Comparison of ENCODE assay signal across 8 mouse cellular contexts in the genomic region with DNA sequence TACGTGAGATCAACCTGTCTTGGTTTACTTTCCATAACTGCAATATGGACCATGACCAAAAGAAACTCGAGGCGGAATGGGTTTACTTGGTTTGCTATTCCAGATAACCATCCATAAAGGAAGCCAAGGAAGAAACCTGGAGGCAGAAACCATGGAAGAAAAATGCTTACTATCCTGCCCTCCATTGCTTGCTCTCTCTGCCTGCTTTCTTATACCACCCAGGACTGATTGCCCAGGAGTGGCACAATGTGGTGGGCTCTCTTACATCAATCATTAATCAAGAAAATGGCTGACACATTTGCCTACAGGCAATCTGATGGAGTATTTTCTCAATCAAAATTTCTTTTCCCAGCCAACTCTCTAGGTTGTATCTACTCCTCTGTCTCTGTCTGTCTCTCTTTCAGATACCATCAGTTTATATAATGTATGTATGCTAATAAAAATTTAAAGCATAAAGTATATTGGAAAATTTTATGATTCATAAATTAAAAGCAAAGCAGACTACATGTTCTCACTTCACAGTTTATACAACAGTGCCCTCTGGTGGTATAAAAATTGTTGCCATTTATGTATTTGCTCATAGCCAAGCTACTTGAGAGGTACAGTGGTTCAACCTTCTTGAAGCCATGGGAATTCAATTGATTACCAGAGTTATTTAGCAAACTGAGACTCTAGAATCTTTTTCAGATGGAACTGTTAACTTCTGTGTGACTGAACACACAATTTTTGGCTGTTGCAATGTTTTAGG.
A peak's percentile ranks its signal among the peaks of the same experiment; 100 is the strongest.
DNase-seq lines count a peak whose midpoint lies in the region; ATAC-seq and TF ChIP-seq lines count a peak whose summit lies in the region.

No protein-coding gene starts in this region.

- H3K9ac ChIP-seq in hindbrain, embryonic 13.5 days = no peak overlapping the region
- no peak overlapping the region for H3K9ac ChIP-seq in midbrain, embryonic 13.5 days (replicated peaks)
- H3K9ac ChIP-seq in intestine, embryonic 15.5 days = no peak overlapping the region

- H3K36me3 ChIP-seq in hindbrain, embryonic 13.5 days = no peaks in the 10 kb centered on the region
- no peaks in the 10 kb centered on the region for H3K36me3 ChIP-seq in midbrain, embryonic 13.5 days
- H3K36me3 ChIP-seq in intestine, embryonic 15.5 days = no peaks in the 10 kb centered on the region

- H3K4me3 ChIP-seq in left cerebral cortex, adult 2 months = no peak overlapping the region
- H3K4me3 ChIP-seq in hindbrain, embryonic 13.5 days = no peak overlapping the region
- H3K4me3 ChIP-seq in midbrain, embryonic 13.5 days (replicated peaks) = no peak overlapping the region
- no peak overlapping the region for H3K4me3 ChIP-seq in intestine, embryonic 15.5 days (replicated peaks)

- WGBS in hindbrain, embryonic 13.5 days = 82% methylated on average over 3 of the region's 3 CpGs
- WGBS in midbrain, embryonic 13.5 days = 82% methylated on average over 3 of the region's 3 CpGs
- 68% methylated on average over 3 of the region's 3 CpGs for WGBS in intestine, embryonic 15.5 days

- intact Hi-C loops in left cerebral cortex, adult 2 months (cut with DNase I) = loop anchor here (5.0 kb wide), 4 partner anchors 68 to 328 kb away; partner anchors contain the start of genes Ankrd42, Ddias and Prcp
- intact Hi-C loops in left cerebral cortex, postnatal 36 days (cut with DNase I) = loop anchor here (5.0 to 10.0 kb wide), 4 partner anchors 68 to 220 kb away; partner anchors contain the start of genes Ddias, Prcp and Rab30

- H3K4me1 ChIP-seq in hindbrain, embryonic 13.5 days (replicated peaks) = no peaks in the 10 kb centered on the region
- H3K4me1 ChIP-seq in midbrain, embryonic 13.5 days (replicated peaks) = no peaks in the 10 kb centered on the region; the same call in 1 of the 2 replicates
- H3K4me1 ChIP-seq in intestine, embryonic 15.5 days (replicated peaks) = no peaks in the 10 kb centered on the region

- peak; percentile 93 for TF ChIP-seq CTCF in left cerebral cortex, adult 2 months (IDR thresholded peaks at IDR 0.05)

- ATAC-seq in hindbrain, embryonic 13.5 days (ENCODE audit: low FRiP score) = peak; percentile 74; the same call in 1 of the 2 replicates
- ATAC-seq in midbrain, embryonic 13.5 days = peak; percentile 71
- ATAC-seq in intestine, embryonic 15.5 days = no peak

- H3K4me2 ChIP-seq in hindbrain, embryonic 13.5 days = no peak overlapping the region
- no peak overlapping the region for H3K4me2 ChIP-seq in midbrain, embryonic 13.5 days (replicated peaks)
- H3K4me2 ChIP-seq in intestine, embryonic 15.5 days (replicated peaks) = no peak overlapping the region

- H3K27me3 ChIP-seq in hindbrain, embryonic 13.5 days = no peaks in the 10 kb centered on the region
- peaks cover 10% of the 10 kb centered on the region; the same call in 1 of the 2 replicates for H3K27me3 ChIP-seq in midbrain, embryonic 13.5 days
- no peaks in the 10 kb centered on the region for H3K27me3 ChIP-seq in intestine, embryonic 15.5 days (replicated peaks)

- no peaks in the 10 kb centered on the region for H3K9me3 ChIP-seq in hindbrain, embryonic 13.5 days
- H3K9me3 ChIP-seq in midbrain, embryonic 13.5 days = no peaks in the 10 kb centered on the region
- no peaks in the 10 kb centered on the region for H3K9me3 ChIP-seq in intestine, embryonic 15.5 days

- H3K27ac ChIP-seq in left cerebral cortex, adult 2 months = no peak overlapping the region
- H3K27ac ChIP-seq in hindbrain, embryonic 13.5 days = no peak overlapping the region
- no peak overlapping the region for H3K27ac ChIP-seq in midbrain, embryonic 13.5 days
- H3K27ac ChIP-seq in intestine, embryonic 15.5 days = no peak overlapping the region

- no peak for DNase-seq in left cerebral cortex, adult 2 months (ENCODE audit: extremely low spot score in 1 of 2, low spot score in 2 of 2)
- no peak for DNase-seq in left cerebral cortex, postnatal 36 days (ENCODE audit: low spot score in 2 of 2)
- peak; percentile 49 for DNase-seq in MEL-GATA-1-ER (ENCODE audit: extremely low read depth, low read depth)
- DNase-seq in c-Kit-positive CD71-positive TER-119-negative erythroid progenitor cells, embryonic 14.5 days (ENCODE audit: low read depth) = peak; percentile 46
- no peak for DNase-seq in gastrocnemius, adult 8-10 months (ENCODE audit: low spot score in 2 of 2)

Comparison
In these comparisons a context has a peak if more than half of its experiments do, and no peak if none do; other contexts are left out.
1. DNase-seq: peak in MEL-GATA-1-ER (single experiment) and c-Kit-positive CD71-positive TER-119-negative erythroid progenitor cells, embryonic 14.5 days (single experiment); none in left cerebral cortex, adult 2 months (0 of 2), left cerebral cortex, postnatal 36 days (0 of 2) and gastrocnemius, adult 8-10 months (0 of 2).